Mouse (Mus musculus): ENCODE measurements around the gene Dnah17.

Dnah17 gene

GRCm38 (mm10) chr11:118146446-118146845 lies 16.0 kb upstream of the Dnah17 start:
- in situ Hi-C loops (cut with MboI; ENCODE audit: low pct_unique_long_range_greater_than_20kb in 1 of 2, low sequenced_read_pairs in 2 of 2, unreplicated experiment in 1 of 2) = no loop called here

- in situ Hi-C loops (cut with MboI; ENCODE audit: low pct_unique_long_range_greater_than_20kb in 1 of 2, low sequenced_read_pairs in 2 of 2, unreplicated experiment in 1 of 2) = no loop called here
Measured at GRCm38 (mm10) chr11:118145771-118146351, 15.4 kb upstream of the Dnah17 start.

- in situ Hi-C loops (cut with MboI; ENCODE audit: low pct_unique_long_range_greater_than_20kb in 1 of 2, low sequenced_read_pairs in 2 of 2, unreplicated experiment in 1 of 2) = no loop called here
Measured at GRCm38 (mm10) chr11:118145092-118145491, 14.7 kb upstream of the Dnah17 start.

DNA sequence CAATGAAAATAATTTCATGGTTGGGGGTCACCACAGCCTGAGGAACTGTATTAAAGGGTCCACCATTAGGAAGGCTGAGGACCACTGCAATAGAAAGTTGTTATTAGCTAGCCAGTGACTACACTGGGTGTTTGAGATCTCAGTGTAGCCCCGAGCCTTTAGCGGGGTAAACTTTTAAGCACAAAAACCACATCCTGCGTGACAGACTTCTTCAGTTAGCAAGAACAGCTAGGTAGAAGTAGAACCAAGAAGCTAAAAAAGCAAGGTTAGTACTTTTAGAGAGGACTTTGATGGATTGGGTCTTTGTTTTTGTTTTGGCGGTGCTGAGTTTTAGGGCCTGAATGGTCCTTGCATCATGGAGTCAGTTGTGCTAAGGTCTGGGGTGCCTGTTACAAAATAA lies 13.3 kb upstream of the Dnah17 start:
- in situ Hi-C loops (cut with MboI; ENCODE audit: low pct_unique_long_range_greater_than_20kb in 1 of 2, low sequenced_read_pairs in 2 of 2, unreplicated experiment in 1 of 2) = no loop called here

- in situ Hi-C loops (cut with MboI; ENCODE audit: low pct_unique_long_range_greater_than_20kb in 1 of 2, low sequenced_read_pairs in 2 of 2, unreplicated experiment in 1 of 2) = no loop called here
Measured at GRCm38 (mm10) chr11:118142547-118143165, 12.2 kb upstream of the Dnah17 start.

DNA sequence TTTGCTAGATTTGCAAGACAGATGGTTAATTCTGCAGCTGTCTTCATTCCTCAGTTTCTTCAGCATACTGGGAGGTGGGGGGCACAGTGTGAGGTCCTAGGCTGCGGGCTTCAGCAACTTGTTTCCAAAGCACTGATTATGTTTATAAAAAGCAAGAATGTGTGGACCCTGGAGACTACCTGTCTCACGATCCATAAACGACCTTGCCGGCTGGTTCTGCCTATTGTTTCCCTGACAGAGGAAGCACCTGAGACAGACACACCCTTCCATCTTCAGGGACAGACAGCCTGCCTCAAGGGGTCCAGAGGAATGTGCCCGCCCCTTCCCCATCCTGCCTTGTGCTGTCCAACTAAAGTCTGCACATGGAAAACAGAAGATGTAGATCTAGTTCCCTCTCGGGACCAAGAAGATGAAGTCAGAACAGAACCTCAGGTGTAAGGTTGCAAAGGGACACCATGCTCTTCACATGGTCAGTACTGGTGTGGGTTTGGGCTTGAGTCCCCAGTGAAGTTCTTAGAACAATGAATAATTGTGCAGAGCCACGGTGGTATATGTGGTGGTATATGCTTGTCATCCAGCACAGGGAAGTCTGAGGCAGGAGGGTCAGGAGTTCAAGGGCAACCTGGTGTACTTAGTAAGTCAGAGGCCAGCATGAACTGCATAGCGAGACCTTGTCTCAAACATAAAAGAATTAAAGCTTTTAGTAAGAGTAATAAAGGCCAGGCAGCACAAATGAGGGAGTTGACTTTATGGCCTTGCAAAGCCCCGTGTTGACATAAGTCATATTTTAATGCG lies 10.5 kb upstream of the Dnah17 start:
- in situ Hi-C loops (cut with MboI; ENCODE audit: low pct_unique_long_range_greater_than_20kb in 1 of 2, low sequenced_read_pairs in 2 of 2, unreplicated experiment in 1 of 2) = no loop called here

- in situ Hi-C loops (cut with MboI; ENCODE audit: low pct_unique_long_range_greater_than_20kb in 1 of 2, low sequenced_read_pairs in 2 of 2, unreplicated experiment in 1 of 2) = no loop called here
Measured at GRCm38 (mm10) chr11:118138347-118138746, 7.9 kb upstream of the Dnah17 start.

- in situ Hi-C loops (cut with MboI; ENCODE audit: low pct_unique_long_range_greater_than_20kb in 1 of 2, low sequenced_read_pairs in 2 of 2, unreplicated experiment in 1 of 2) = no loop called here
Measured at GRCm38 (mm10) chr11:118136172-118136632, 5.8 kb upstream of the Dnah17 start.

GRCm38 (mm10) chr11:118135271-118135670 lies 4.8 kb upstream of the Dnah17 start:
- in situ Hi-C loops (cut with MboI; ENCODE audit: low pct_unique_long_range_greater_than_20kb in 1 of 2, low sequenced_read_pairs in 2 of 2, unreplicated experiment in 1 of 2) = no loop called here

DNA sequence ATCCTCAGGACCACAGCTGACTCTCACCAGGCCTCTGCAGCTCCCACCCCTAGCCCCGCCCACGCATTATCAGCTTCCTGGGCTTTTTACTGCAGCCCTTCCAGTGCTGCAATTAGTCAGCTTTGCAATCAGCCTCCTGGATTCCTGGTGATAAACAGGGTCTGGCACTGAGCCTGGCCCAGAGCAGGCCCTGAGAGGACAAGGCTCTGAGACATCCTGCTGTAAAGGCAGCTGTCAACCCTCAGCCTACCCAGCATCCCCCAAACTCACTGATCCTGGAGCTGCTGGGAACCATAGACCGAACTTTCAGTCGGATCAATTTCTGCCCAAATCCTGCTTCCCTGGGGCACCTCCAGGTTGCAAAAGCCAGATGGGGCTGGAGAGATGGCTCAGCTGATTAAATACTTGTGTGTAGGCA lies 3.3 kb upstream of the Dnah17 start:
- in situ Hi-C loops (cut with MboI; ENCODE audit: low pct_unique_long_range_greater_than_20kb in 1 of 2, low sequenced_read_pairs in 2 of 2, unreplicated experiment in 1 of 2) = no loop called here

DNA sequence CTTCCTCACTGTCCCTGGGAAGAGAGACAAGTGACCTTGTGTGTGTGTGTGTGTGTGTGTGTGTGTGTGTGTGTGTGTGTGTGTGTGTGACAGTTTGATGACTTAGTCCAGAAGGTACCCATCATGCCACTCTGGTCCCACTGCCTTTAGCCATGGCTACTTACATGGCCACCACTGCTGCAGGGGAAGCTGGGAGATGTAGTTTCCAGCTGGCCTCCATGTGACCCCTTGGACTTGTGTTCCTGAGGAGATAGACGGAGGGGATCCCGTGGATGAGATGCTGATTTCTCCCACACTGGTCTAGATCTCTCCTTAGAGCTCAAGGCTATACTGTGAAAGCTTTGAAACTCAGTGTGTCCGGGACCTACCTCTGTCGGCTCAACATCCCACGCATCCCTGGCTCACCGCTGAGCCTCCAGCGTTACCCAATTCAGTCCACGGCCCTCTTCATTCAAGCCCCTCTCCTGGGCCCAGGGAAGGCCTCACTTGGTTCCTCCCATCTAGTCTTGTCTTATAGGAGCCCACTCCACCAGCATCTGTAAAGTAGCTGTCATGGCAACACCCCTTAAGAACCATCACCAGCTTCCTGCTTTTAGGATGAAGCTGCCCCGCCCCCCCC lies 2.8 kb upstream of the Dnah17 start:
- in situ Hi-C loops (cut with MboI; ENCODE audit: low pct_unique_long_range_greater_than_20kb in 1 of 2, low sequenced_read_pairs in 2 of 2, unreplicated experiment in 1 of 2) = no loop called here

DNA sequence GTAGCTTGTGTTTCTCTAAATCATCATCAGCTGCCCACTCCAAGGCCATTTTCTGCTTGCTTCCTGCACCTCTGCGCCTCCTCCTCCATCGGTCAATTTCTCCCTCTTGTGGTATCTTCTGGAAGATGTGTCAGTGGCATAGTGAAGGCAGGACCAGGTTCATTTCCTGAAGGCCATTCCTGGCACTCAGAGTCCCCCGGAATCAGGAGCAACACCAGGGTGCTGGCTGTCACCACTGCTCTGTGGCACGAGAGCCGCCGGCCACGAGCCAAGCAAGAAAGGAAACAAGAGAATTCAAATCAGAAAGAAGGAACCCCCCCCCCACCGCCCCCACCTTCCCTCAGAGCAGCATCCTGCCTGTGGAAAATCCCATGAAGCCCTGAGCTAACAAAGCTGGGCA lies 1.7 kb upstream of the Dnah17 start:
- in situ Hi-C loops (cut with MboI; ENCODE audit: low pct_unique_long_range_greater_than_20kb in 1 of 2, low sequenced_read_pairs in 2 of 2, unreplicated experiment in 1 of 2) = no loop called here

- in situ Hi-C loops (cut with MboI; ENCODE audit: low pct_unique_long_range_greater_than_20kb in 1 of 2, low sequenced_read_pairs in 2 of 2, unreplicated experiment in 1 of 2) = no loop called here
Measured at GRCm38 (mm10) chr11:118129812-118130211, 622 bp downstream of the Dnah17 start.

DNA sequence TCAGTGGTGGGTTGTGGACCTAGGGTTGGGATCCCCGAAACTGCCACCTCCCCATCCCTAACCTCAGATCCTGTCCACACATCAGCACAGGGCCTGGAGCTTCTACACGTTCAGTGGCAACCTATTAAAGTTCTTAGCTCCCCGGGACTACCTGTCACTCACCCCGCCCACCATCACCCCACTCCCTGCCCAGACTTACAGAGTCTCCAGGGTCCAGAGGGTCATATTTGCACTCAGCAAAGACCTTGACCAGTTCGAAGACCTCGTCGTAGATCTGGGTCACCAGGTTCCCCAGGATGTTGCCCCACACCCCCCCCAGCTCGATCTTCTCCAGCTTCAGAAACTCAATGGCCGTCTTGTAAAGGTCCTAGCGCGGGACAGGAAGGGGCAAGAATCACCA lies 8.8 kb downstream of the Dnah17 start:
- in situ Hi-C loops (cut with MboI; ENCODE audit: low pct_unique_long_range_greater_than_20kb in 1 of 2, low sequenced_read_pairs in 2 of 2, unreplicated experiment in 1 of 2) = no loop called here

- in situ Hi-C loops (cut with MboI; ENCODE audit: low pct_unique_long_range_greater_than_20kb in 1 of 2, low sequenced_read_pairs in 2 of 2, unreplicated experiment in 1 of 2) = no loop called here
Measured at GRCm38 (mm10) chr11:118118777-118119176, 11.7 kb downstream of the Dnah17 start.

DNA sequence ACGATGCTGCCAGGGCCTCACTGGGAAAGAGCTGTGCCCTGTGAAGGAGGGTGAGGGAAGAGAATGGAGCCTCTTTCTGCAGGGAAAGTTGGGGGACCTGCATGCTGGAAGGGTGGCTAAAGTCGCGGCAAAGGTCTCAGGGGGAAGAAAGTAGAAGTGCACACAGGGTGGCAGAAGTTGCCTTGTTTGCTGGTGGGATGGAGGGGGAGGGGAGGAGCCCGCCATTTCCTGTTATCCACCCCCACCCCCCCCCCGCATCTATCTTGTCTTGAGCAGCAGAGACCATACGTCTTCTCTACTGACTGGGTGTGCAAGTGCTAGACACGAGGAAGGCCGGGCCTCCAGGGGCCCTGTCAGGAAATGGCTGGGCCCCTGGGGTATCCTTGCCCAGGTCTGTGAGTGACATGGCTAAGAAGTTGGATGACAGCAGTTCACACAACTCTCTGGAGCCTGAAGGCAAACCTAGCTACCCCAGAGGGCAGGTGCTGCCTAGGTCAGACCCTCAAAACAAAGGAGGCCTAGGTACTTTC lies 15.8 kb downstream of the Dnah17 start:
- in situ Hi-C loops (cut with MboI; ENCODE audit: low pct_unique_long_range_greater_than_20kb in 1 of 2, low sequenced_read_pairs in 2 of 2, unreplicated experiment in 1 of 2) = no loop called here

DNA sequence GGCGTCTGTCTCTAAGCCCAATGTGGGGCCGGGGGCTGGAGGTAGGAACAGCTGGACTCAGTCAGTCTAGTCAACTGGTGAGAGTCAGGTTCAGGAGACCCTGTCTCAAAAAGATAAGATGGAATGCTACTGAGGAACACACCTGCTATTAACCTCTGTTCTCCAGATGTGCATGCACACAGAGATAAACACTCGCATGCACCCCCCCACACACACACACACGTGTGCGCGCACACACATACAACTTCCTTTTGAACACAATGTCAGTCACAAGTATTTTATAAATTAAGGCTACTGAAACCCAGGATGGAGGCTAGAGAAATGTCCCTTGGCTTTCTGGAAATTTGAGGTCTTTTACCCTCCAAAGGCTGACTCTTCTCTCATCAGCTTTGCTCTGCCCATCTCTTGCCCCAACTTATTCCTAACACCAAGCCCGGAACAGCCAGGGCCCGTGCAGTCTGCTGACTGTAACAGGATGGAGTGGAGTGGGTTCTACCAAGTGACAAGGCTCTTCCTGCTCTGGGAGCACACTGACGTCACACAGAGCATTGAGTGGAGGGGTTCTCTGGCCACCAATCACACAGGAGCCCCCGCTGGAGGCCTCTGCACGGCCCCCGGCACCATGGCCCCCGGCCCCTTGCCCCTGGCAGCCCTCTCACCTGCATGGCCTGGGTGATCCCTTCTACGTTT lies 16.8 kb downstream of the Dnah17 start:
- in situ Hi-C loops (cut with MboI; ENCODE audit: low pct_unique_long_range_greater_than_20kb in 1 of 2, low sequenced_read_pairs in 2 of 2, unreplicated experiment in 1 of 2) = no loop called here

GRCm38 (mm10) chr11:118104001-118104400 lies 26.4 kb downstream of the Dnah17 start:
- in situ Hi-C loops (cut with MboI; ENCODE audit: low pct_unique_long_range_greater_than_20kb in 1 of 2, low sequenced_read_pairs in 2 of 2, unreplicated experiment in 1 of 2) = no loop called here

- in situ Hi-C loops (cut with MboI; ENCODE audit: low pct_unique_long_range_greater_than_20kb in 1 of 2, low sequenced_read_pairs in 2 of 2, unreplicated experiment in 1 of 2) = no loop called here
Measured at GRCm38 (mm10) chr11:118103383-118103782, 27.1 kb downstream of the Dnah17 start.

Measured in mouse embryonic stem cell (cell line).